Mouse (Mus musculus) forebrain, postnatal 0 days (tissue): ENCODE results near the gene Phf19. TPM values are rescaled to one million over a fixed set of nuclear protein-coding genes. Genes with fewer than 3 reads are reported as not detected.
A peak's percentile ranks its signal among the peaks of the same experiment; 100 is the strongest.

ENCODE experiments used
- ATAC-seq: fragments of 200-750 bp; cut with Nextera tagmentation; 2 replicates; pipeline ENCODE4 v1.8.0; 2017; ENCODE audit warnings: mild to moderate bottlenecking, moderate library complexity
- DNase-seq: peaks from one replicate; pipeline ENCODE4 v3.0.0-alpha.2; 2015
- H3K27ac ChIP-seq: fragments of 300-500 bp; sonication (generic); 2 replicates; pipeline ENCODE4 v1.5.1; 2014; ENCODE audit warnings: low read depth, mild to moderate bottlenecking, antibody characterized with exemption, low read length, moderate library complexity, mixed read lengths
- H3K27me3 ChIP-seq: fragments of 300-500 bp; sonication (generic); 2 replicates; pipeline ENCODE4 v1.6.1; 2014; ENCODE audit warnings: mild to moderate bottlenecking, low read length, mixed read lengths; ENCODE audit not compliant: insufficient read depth
- H3K36me3 ChIP-seq: fragments of 300-500 bp; sonication (generic); 2 replicates; pipeline ENCODE4 v1.6.1; 2014; ENCODE audit warnings: mild to moderate bottlenecking, moderate library complexity; ENCODE audit not compliant: insufficient read depth
- H3K4me1 ChIP-seq: fragments of 300-500 bp; sonication (generic); 2 replicates; pipeline ENCODE4 v1.6.1; 2014; ENCODE audit warnings: antibody characterized with exemption; ENCODE audit not compliant: insufficient read depth
- H3K4me2 ChIP-seq: fragments of 300-500 bp; sonication (generic); 2 replicates; pipeline ENCODE4 v1.6.1; 2014; ENCODE audit warnings: low read depth, mild to moderate bottlenecking, moderate library complexity
- H3K4me3 ChIP-seq: fragments of 300-500 bp; sonication (generic); 2 replicates; pipeline ENCODE4 v1.5.1; 2014; ENCODE audit warnings: low read depth, low read length, mixed read lengths
- H3K9ac ChIP-seq: fragments of 300-500 bp; sonication (generic); 2 replicates; pipeline ENCODE4 v1.6.1; 2014; ENCODE audit warnings: mild to moderate bottlenecking
- H3K9me3 ChIP-seq: fragments of 300-500 bp; sonication (generic); 2 replicates; pipeline ENCODE4 v1.6.1; 2016; ENCODE audit warnings: low read length
- CTCF ChIP-seq: sonication (generic); IDR thresholded peaks from 2 replicates; pipeline ENCODE4 v1.5.1; 2016; ENCODE audit warnings: antibody characterized with exemption, control low read depth, low read depth
- WGBS: fragments of 180-500 bp; shearing (Covaris S2); extraction: QIAGEN DNeasy Blood & Tissue Kit; methylation state at CpG from one replicate; pipeline ENCODE4 v1.1.7; 2014; 5-methylcytosine and 5-hydroxymethylcytosine counted together
- polyA plus RNA-seq: library from polyadenylated mRNA; unstranded; fragments of >200 nt; fragmentation: Nextera tagmentation; extraction: Ambion mirVana; gene quantifications from 2 replicates; pipeline ENCODE4 v1.2.1, GENCODE M21; 2015
- total RNA-seq: library from RNA; depleted of rRNA; stranded (reverse); fragments of >200 nt; gene quantifications from 2 replicates; pipeline ENCODE4 v1.2.3, GENCODE M21; 2014; rRNA removed

The Phf19 gene
- total RNA-seq (1.5 and 2.5 TPM in 2 replicates), polyA plus RNA-seq (1.5 and 2.4 TPM in 2 replicates)

DNA sequence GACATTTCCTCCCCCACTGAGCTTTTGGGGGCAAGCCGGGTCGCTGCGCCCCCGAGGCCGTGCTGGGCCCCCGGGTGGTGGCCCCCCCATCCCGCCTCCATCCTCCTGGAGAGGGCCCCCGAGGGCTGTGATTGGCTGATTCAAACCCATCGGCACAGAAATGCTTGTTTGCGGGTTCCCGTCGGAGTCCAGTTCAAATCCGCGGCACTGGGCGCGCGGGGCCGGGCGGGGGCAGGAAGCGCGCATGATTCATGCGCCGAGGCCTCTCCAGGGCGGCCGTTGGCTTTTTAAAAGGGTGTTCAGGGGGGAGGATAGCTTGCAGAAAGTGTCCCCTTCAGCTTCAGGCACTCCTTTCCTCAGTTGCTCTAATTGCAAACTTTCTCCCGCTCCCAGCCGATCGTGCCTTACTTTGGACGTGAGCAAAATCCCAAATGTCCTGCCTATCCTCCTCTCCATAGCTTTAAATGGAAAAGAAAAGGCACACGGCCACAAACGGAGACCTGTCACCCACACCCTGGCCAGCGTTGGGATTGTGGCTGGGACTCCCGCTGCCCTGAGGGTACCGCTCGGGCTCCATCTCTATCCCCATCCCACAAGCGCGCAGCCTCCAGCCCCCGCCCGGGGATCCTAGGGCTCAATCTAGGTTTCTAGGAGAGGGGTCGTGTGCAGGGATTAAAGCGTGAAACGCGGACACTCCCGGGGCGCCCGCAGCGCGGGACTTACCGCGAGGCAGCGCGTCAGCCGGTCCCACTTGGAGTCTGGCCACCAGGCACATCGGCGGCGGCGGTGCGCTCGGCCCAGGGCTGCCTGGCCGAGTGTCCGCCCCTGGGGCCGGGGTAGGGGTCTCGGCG is at the start of gene Phf19:
Gene Phf19, minus strand, starts transcription at position 809 of the 851 bp plus-strand sequence.
- Histone ChIP-seq H3K4me3 (peak within 1 kb of the TSS; percentile 48), H3K9ac (peak within 1 kb of the TSS; percentile 57), H3K4me2 (peak within 1 kb of the TSS; percentile 94), H3K4me1 (no peaks in the 10 kb centered on the region), H3K27me3 (peaks cover 13% of the 10 kb centered on the region; the same call in 1 of the 2 replicates), H3K9me3 (no peaks in the 10 kb centered on the region), H3K36me3 (no peaks in the 10 kb centered on the region), H3K27ac (no peak within 1 kb of the TSS)
- ATAC-seq (peak; percentile 55), DNase-seq (no peak)
- TF ChIP-seq CTCF, result no peak
- under 1% methylated on average over 63 of the region's 64 CpGs for WGBS

DNA sequence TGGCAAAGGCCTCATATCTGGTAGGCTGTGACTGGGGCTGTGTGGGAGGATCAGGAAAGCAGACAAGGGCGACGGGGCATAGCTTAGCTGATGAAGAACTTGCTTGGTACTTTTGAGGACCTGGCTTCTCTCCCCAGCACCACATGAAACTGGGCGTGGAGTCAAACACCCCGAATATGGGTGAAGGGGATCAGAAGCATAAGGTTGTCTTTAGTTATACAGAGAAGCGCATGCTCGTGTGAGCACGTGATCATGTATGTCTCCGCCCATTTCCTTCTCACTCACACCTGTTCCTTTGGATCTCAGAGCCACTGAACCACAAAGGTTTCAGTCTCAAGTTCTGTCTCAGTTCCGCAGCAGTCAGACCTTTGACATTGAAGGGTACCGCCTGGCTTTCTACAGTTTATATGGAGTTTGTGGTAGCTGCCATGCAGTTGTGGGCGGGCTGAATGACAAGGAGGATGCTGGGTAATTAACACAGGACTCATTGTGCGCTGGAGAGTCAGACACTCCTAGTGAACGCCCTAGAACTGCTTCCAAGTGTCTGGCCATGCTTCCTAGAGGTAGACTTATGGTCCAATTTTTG is 49.6 kb upstream of the Phf19 start:
- Histone ChIP-seq H3K36me3 (no peaks in the 10 kb centered on the region), H3K4me3 (no peak overlapping the region), H3K9me3 (no peaks in the 10 kb centered on the region), H3K27ac (no peak overlapping the region), H3K9ac (no peak overlapping the region), H3K4me2 (no peak overlapping the region), H3K4me1 (no peaks in the 10 kb centered on the region), H3K27me3 (no peaks in the 10 kb centered on the region)
- DNase-seq (no peak), ATAC-seq (no peak)
- WGBS, result 84% methylated on average over 13 of the region's 13 CpGs
- no peak for TF ChIP-seq CTCF

DNA sequence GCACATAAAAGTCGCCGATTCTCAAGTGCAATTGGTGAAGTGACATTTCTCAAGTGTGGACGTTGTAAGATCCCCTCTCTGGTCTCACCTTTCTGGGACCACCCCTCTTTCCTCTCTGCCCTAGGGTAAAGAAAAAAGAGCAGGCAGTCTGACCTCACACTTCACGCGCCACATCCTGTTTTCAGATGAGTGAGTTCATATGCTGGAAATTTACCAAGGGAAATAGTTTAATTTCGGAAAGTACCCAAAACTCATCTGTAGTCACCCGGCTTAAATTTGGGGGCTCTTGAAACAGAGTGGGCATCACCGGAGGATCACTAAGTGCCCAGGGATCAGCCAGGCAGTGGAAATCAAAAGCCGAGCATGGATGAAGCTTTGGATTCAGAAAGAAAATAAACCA is 49.1 kb upstream of the Phf19 start:
- Histone ChIP-seq H3K9me3 (no peaks in the 10 kb centered on the region), H3K27me3 (no peaks in the 10 kb centered on the region), H3K9ac (no peak overlapping the region), H3K36me3 (no peaks in the 10 kb centered on the region), H3K4me3 (no peak overlapping the region), H3K27ac (no peak overlapping the region), H3K4me2 (no peak overlapping the region), H3K4me1 (no peaks in the 10 kb centered on the region)
- 90% methylated on average over 9 of the region's 9 CpGs for WGBS
- no peak for TF ChIP-seq CTCF
- ATAC-seq, result no peak
- DNase-seq, result no peak

DNA sequence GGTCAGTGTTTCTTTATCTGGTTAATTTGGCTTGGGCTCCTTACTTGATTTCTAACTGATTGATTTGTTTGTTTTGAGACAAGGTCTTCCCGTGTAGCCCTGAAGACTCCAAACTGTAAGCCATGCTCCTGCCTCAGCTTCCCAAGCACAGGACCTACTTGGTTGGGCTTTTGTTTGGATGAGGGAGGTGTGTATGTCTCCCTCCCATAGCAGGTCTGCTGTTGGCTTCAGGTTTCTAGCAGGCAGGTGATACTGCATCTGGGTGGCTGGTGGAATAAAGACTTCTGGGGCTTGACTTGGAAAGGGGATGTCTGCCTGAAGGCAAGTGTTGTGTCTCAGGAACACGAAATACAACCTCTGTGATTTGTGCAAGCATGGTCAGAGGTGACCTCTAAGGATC is 48.4 kb upstream of the Phf19 start:
- Histone ChIP-seq H3K9ac (no peak overlapping the region), H3K4me1 (no peaks in the 10 kb centered on the region), H3K27ac (no peak overlapping the region), H3K36me3 (no peaks in the 10 kb centered on the region), H3K27me3 (no peaks in the 10 kb centered on the region), H3K4me2 (no peak overlapping the region), H3K9me3 (no peaks in the 10 kb centered on the region), H3K4me3 (no peak overlapping the region)
- no peak for TF ChIP-seq CTCF
- no peak for DNase-seq
- no peak for ATAC-seq
- WGBS, result 91% methylated on average over 2 of the region's 2 CpGs

DNA sequence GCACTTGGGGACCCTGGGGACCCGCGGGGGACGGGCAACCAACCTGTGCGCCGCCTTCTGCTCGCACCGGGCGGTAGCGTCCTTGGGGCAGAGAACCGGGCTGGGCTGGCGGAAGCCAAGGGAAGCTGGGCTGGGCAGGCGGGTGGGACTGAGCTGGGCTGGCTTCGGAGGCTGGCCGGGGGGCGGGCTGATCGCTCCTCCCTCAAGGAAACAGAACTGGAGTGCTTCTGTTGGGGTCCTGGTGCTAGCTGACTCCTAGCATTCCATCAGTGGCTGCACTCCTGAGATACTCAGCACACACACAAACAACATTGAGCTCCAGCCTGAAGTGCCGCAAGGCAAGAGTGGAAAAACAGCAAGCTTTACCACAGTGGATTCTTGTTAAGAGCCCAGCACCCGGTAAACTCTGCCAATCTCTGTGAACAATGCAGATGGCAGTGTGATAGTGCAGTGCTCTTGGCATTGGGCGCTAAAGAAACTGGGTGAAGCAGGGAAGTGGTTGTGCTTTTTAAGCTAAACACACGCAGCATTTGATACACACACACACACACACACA is 47.7 kb upstream of the Phf19 start, which contains the start of gene Traf1:
Gene Traf1, minus strand, starts transcription at position 292 of the 556 bp plus-strand sequence.
- DNase-seq (peak; percentile 9), ATAC-seq (peak; percentile 40; the same call in 1 of the 2 replicates)
- Histone ChIP-seq H3K9ac (no peak within 1 kb of the TSS), H3K27ac (no peak within 1 kb of the TSS), H3K36me3 (no peaks in the 10 kb centered on the region), H3K9me3 (no peaks in the 10 kb centered on the region), H3K4me2 (peak within 1 kb of the TSS; percentile 30), H3K27me3 (no peaks in the 10 kb centered on the region), H3K4me1 (no peaks in the 10 kb centered on the region), H3K4me3 (0 out of 2 replicates have a peak within 1 kb of the TSS, but pooled peaks have one; percentile 0)
- TF ChIP-seq CTCF, result no peak
- 16% methylated on average over 20 of the region's 20 CpGs for WGBS

DNA sequence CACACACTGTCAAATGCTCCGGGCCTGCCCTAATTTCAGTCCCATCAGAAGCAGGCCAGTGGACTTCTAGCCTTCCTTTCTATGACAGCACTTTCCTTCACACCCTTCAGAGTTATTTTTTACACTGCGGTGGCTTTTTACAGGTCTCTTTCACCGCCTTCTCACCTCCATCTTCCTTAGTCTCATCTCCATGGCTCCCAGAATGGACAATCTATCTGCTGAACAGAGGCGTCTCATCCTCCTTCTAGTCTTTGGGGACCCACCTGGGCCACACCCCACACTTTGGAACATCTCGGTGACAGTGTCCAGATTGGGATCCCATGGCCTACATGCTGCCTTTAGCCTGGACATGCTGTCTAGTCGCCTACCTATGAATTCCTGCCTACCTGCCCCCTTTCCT is 47.1 kb upstream of the Phf19 start:
- 79% methylated on average over 6 of the region's 6 CpGs for WGBS
- Histone ChIP-seq H3K27ac (no peak overlapping the region), H3K9me3 (no peaks in the 10 kb centered on the region), H3K4me1 (no peaks in the 10 kb centered on the region), H3K4me3 (0 out of 2 replicates have a peak overlapping the region, but pooled peaks have one; percentile 0), H3K36me3 (no peaks in the 10 kb centered on the region), H3K4me2 (peak overlapping the region; percentile 30), H3K27me3 (no peaks in the 10 kb centered on the region), H3K9ac (no peak overlapping the region)
- DNase-seq (no peak), ATAC-seq (no peak)
- TF ChIP-seq CTCF, result no peak
